Mouse (Mus musculus): ENCODE measurements at regions not wholly inside any gene's neighbourhood (a gene's known extent, or its start where the extent isn't known, plus 50 kb on each side); places are given as distances from the start of the nearest gene placed in this dataset.

DNA sequence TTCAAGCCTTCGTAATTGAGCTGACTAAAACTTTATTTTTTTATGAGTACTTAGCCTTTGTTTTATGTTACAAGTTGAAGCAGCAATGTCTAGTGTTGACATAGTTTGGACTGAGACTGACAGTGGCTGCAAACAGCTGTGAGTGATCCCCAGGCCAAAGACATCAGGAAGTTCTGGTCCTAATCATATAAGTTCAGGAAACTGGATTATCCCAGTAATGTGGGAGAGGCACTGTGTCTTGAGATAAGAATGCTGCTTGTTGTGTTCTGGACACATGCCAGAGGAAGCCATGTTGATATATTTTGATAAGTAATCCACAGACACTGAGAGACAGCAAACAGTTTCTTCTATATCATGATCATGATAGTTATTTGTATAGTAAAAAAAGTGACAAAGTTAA, 153.4 kb downstream of the Lrriq3 start:
- H3K4me3 ChIP-seq (ENCODE audit: low read length): no peak overlapping the region
- H3K9ac ChIP-seq (replicated peaks; ENCODE audit: low read length): no peak overlapping the region
- no peak for TF ChIP-seq CTCF (IDR thresholded peaks at IDR 0.05; ENCODE audit: low read depth)
- no peaks in the 10 kb centered on the region for H3K4me1 ChIP-seq (ENCODE audit: insufficient read depth, low read length)
- no peak for ATAC-seq
- H3K9me3 ChIP-seq (ENCODE audit: low read length): peaks cover 4% of the 10 kb centered on the region; the same call in 1 of the 2 replicates
- WGBS: 86% methylated on average over 1 of the region's 1 CpGs
- no peaks in the 10 kb centered on the region for H3K36me3 ChIP-seq (ENCODE audit: insufficient read depth, low read length)
- H3K27me3 ChIP-seq (ENCODE audit: insufficient read depth, low read length): no peaks in the 10 kb centered on the region
- H3K27ac ChIP-seq: no peak overlapping the region
- no peak overlapping the region for H3K4me2 ChIP-seq (ENCODE audit: low read depth, low read length)
- DNase-seq (ENCODE audit: low spot score): no peak

DNA sequence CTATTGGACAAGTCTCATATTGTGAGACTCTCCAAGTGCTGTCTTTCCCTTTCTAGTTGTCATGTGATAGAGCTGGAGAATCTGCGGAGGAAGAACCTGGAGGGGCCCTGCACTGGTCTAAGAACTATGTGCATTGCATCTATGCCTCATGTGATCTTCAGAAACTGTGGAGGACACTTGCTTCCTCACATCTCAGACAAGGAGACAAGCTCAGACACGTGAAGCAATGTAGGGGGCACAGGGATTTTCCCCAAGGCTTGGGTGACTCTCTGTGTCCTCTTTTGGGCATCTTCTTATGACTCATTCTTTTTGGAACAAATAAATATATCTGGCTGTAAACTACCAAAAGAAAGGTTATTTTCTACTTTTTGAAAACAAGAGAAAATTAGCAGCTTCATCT, 153.9 kb downstream of the Lrriq3 start:
- no peaks in the 10 kb centered on the region for H3K36me3 ChIP-seq (ENCODE audit: insufficient read depth, low read length)
- H3K27me3 ChIP-seq (ENCODE audit: insufficient read depth, low read length): no peaks in the 10 kb centered on the region
- H3K27ac ChIP-seq: no peak overlapping the region
- ATAC-seq: no peak
- WGBS: 76% methylated on average over 2 of the region's 2 CpGs
- no peak overlapping the region for H3K4me3 ChIP-seq (ENCODE audit: low read length)
- TF ChIP-seq CTCF (IDR thresholded peaks at IDR 0.05; ENCODE audit: low read depth): no peak
- no peak overlapping the region for H3K9ac ChIP-seq (replicated peaks; ENCODE audit: low read length)
- H3K4me2 ChIP-seq (ENCODE audit: low read depth, low read length): no peak overlapping the region
- peaks cover 4% of the 10 kb centered on the region; the same call in 1 of the 2 replicates for H3K9me3 ChIP-seq (ENCODE audit: low read length)
- no peak for DNase-seq (ENCODE audit: low spot score)
- no peaks in the 10 kb centered on the region for H3K4me1 ChIP-seq (ENCODE audit: insufficient read depth, low read length)

DNA sequence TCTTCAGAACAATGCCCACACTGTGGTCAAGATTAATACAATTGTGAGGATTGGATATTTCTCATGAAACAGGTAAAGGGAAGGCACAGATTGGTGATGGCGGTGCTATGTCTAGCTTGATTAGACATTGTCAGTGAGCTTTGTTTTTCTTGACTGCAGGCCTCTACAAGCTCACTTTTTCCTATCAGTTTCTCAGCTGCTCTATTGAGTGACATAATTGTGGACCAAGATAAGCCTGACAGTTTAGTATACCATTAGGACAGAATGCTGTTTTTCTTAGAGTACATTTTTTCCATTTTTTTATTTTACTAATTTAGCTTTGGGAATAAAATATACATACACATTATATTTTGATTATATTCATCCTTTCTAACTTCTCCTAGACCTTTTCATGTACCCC, 154.7 kb downstream of the Lrriq3 start:
- no peak for TF ChIP-seq CTCF (IDR thresholded peaks at IDR 0.05; ENCODE audit: low read depth)
- H3K36me3 ChIP-seq (ENCODE audit: insufficient read depth, low read length): no peaks in the 10 kb centered on the region
- H3K9ac ChIP-seq (replicated peaks; ENCODE audit: low read length): no peak overlapping the region
- H3K4me2 ChIP-seq (ENCODE audit: low read depth, low read length): no peak overlapping the region
- H3K4me1 ChIP-seq (ENCODE audit: insufficient read depth, low read length): no peaks in the 10 kb centered on the region
- ATAC-seq (no peak), DNase-seq (ENCODE audit: low spot score) (no peak)
- H3K4me3 ChIP-seq (ENCODE audit: low read length): no peak overlapping the region
- H3K9me3 ChIP-seq (ENCODE audit: low read length): peaks cover 4% of the 10 kb centered on the region; the same call in 1 of the 2 replicates
- 88% methylated on average over 1 of the region's 1 CpGs for WGBS
- no peaks in the 10 kb centered on the region for H3K27me3 ChIP-seq (ENCODE audit: insufficient read depth, low read length)
- no peak overlapping the region for H3K27ac ChIP-seq

DNA sequence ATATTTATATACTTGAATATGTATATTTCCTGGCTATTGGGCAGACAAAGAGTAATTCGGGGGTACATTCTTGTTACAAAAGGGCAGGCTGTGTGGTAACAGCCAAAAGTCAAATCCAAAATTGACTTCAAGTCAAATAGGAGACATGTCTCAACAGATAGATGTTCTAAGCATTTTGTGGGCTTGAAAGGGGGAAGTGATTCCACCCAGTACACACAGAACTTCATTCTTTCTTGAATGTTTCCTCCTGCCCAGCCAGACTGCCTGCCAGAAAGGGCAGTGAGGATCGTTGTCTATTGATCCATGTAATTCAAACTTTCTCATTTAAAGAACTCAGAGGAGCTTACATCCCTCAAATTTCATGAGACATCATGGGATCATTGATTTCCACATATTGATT, 157.7 kb downstream of the Lrriq3 start:
- no peak for DNase-seq (ENCODE audit: low spot score)
- Histone ChIP-seq H3K4me2 (ENCODE audit: low read depth, low read length) (no peak overlapping the region), H3K27ac (no peak overlapping the region), H3K9ac (replicated peaks; ENCODE audit: low read length) (no peak overlapping the region), H3K9me3 (ENCODE audit: low read length) (peaks cover 4% of the 10 kb centered on the region; the same call in 1 of the 2 replicates), H3K36me3 (ENCODE audit: insufficient read depth, low read length) (no peaks in the 10 kb centered on the region), H3K4me1 (ENCODE audit: insufficient read depth, low read length) (no peaks in the 10 kb centered on the region), H3K27me3 (ENCODE audit: insufficient read depth, low read length) (no peaks in the 10 kb centered on the region), H3K4me3 (ENCODE audit: low read length) (no peak overlapping the region)
- no peak for TF ChIP-seq CTCF (IDR thresholded peaks at IDR 0.05; ENCODE audit: low read depth)
- WGBS: 89% methylated on average over 2 of the region's 2 CpGs
- ATAC-seq: no peak

DNA sequence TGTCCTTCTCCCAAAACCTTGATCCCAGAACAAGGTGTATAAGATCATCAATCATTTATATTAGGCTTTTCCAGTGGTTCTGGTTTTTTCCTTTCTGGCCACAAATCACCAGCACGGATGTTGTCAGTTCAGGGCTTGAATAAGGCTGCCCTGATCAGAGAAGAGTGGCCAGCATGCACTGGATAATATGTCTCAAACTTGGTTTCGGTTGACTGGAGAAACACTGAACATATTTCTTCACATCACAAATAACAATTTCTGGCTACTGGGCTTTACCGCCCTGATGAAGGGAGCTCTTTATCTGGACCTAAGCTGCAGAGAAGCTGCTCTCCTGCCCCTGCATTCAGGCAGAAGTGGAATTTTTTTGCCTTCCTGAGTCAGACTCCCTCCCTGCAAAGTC, 205.0 kb downstream of the Lrriq3 start:
- no peaks in the 10 kb centered on the region for H3K27me3 ChIP-seq (ENCODE audit: insufficient read depth, low read length)
- no peak overlapping the region for H3K27ac ChIP-seq
- H3K4me3 ChIP-seq (ENCODE audit: low read length): no peak overlapping the region
- no peaks in the 10 kb centered on the region for H3K36me3 ChIP-seq (ENCODE audit: insufficient read depth, low read length)
- 76% methylated on average over 3 of the region's 3 CpGs for WGBS
- H3K9me3 ChIP-seq (ENCODE audit: low read length): no peaks in the 10 kb centered on the region
- H3K9ac ChIP-seq (replicated peaks; ENCODE audit: low read length): no peak overlapping the region
- no peak overlapping the region for H3K4me2 ChIP-seq (ENCODE audit: low read depth, low read length)
- TF ChIP-seq CTCF (IDR thresholded peaks at IDR 0.05; ENCODE audit: low read depth): no peak
- ATAC-seq (no peak), DNase-seq (ENCODE audit: low spot score) (no peak)
- H3K4me1 ChIP-seq (ENCODE audit: insufficient read depth, low read length): no peaks in the 10 kb centered on the region

DNA sequence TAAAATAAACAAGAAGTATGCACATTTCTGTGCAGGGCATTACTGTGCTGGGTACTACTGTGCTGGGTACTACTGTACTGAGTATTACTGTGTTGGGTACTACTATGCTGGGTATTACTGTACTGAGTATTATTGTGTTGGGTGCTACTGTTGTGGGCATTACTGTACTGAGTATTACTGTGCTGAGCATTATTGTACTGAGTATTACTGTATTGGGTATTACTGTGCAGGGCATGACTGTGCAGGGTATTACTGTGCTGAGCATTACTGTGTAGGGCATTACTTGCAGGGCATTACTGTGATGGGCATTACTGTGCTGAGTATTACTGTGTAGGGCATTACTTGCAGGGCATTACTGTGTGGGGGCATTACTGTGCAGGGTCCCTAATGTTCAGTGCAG, 205.5 kb downstream of the Lrriq3 start:
- no peaks in the 10 kb centered on the region for H3K4me1 ChIP-seq (ENCODE audit: insufficient read depth, low read length)
- no peak overlapping the region for H3K27ac ChIP-seq
- H3K27me3 ChIP-seq (ENCODE audit: insufficient read depth, low read length): no peaks in the 10 kb centered on the region
- ATAC-seq (no peak), DNase-seq (ENCODE audit: low spot score) (no peak)
- no peaks in the 10 kb centered on the region for H3K9me3 ChIP-seq (ENCODE audit: low read length)
- H3K9ac ChIP-seq (replicated peaks; ENCODE audit: low read length): no peak overlapping the region
- TF ChIP-seq CTCF (IDR thresholded peaks at IDR 0.05; ENCODE audit: low read depth): no peak
- H3K36me3 ChIP-seq (ENCODE audit: insufficient read depth, low read length): no peaks in the 10 kb centered on the region
- H3K4me2 ChIP-seq (ENCODE audit: low read depth, low read length): no peak overlapping the region
- H3K4me3 ChIP-seq (ENCODE audit: low read length): no peak overlapping the region

DNA sequence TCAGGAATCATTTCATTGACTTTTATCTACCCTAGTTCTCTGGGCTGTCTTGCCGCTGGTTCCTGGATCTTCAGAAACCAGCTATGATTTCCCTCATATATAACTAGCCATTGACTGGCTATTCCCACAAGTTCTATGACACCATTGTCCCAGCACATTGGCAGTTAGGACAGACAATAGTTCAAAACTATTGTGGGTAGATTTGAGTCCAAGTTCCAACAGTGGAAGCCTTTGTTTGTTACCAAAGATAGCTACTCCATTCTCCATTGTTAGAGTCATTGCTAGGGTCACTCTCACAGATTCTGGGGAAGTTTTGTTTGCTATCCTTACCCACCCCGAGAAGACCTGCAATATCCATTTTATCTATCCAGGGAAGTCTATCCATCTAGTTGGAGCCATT, 229.1 kb downstream of the Lrriq3 start:
- no peak for TF ChIP-seq CTCF (IDR thresholded peaks at IDR 0.05; ENCODE audit: low read depth)
- Histone ChIP-seq H3K9me3 (ENCODE audit: low read length) (no peaks in the 10 kb centered on the region), H3K36me3 (ENCODE audit: insufficient read depth, low read length) (no peaks in the 10 kb centered on the region), H3K27me3 (ENCODE audit: insufficient read depth, low read length) (no peaks in the 10 kb centered on the region), H3K4me2 (ENCODE audit: low read depth, low read length) (no peak overlapping the region), H3K4me3 (ENCODE audit: low read length) (no peak overlapping the region), H3K9ac (replicated peaks; ENCODE audit: low read length) (no peak overlapping the region), H3K4me1 (ENCODE audit: insufficient read depth, low read length) (no peaks in the 10 kb centered on the region), H3K27ac (no peak overlapping the region)
- 92% methylated on average over 2 of the region's 2 CpGs for WGBS
- ATAC-seq (no peak), DNase-seq (ENCODE audit: low spot score) (no peak)
